In the genomic region with DNA sequence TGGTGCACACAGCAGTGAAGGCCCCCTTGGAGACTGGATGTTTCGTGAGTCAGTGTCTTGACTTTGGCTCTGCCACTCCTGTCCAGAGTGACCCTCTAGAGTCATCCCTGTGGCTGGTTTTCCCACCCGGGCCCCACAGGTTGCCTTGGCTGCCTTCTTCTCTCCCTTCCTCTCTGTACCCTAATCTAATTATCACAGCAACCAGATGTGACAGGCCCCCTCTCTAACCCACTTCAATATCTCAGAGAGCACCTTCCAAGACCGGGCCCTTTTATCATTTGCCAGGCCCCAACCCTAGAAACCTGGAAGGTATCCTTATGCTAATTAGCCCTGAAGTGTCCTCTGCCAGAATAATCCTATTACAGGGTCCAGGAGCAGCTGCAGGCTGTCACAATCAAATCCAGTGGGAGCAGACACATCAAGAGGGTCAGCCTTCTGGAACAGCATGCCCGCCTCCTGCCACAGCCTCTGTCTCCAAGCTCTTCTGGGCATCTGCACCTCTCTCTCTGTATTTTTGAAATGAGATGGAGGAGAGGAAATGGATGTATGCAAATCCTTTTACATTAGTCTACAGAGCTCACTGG, we compare ENCODE assay signal across 22 mouse cellular contexts.
DNase-seq lines count a peak whose midpoint lies in the region; ATAC-seq and TF ChIP-seq lines count a peak whose summit lies in the region.
"Had no signal": no experiment of that assay in that cellular context is flagged by ENCODE, and none has a peak within 500 bp of the region (broad histone marks: within the 10 kb centered on the region; RNA-seq: fewer than 3 reads in every experiment).

No protein-coding gene starts in this region.

- DNase-seq in hindbrain, postnatal 0 days (ENCODE audit: low spot score): peak; percentile 72
- no peak for DNase-seq in kidney, adult 2 months
- DNase-seq: cerebellum, adult 9-10 months; gastrocnemius, postnatal 14 days; heart, postnatal 36 days; layer of hippocampus, postnatal 36 days; liver, postnatal 0 days; lung, postnatal 10 days; thymus, adult 18-20 months; thymus, postnatal 4 days had no signal

- H3K4me2 ChIP-seq in neural tube, embryonic 14.5 days (ENCODE audit: low read depth, low read length): no peak overlapping the region
- no peak overlapping the region for H3K4me2 ChIP-seq in neural tube, embryonic 15.5 days
- H3K4me2 ChIP-seq in hindbrain, postnatal 0 days (ENCODE audit: low read depth, low read length): no peak overlapping the region
- H3K4me2 ChIP-seq in midbrain, embryonic 16.5 days (ENCODE audit: low read length): no peak overlapping the region
- no peak overlapping the region for H3K4me2 ChIP-seq in heart, embryonic 12.5 days
- no peak overlapping the region for H3K4me2 ChIP-seq in forebrain, embryonic 12.5 days
- H3K4me2 ChIP-seq: forebrain, embryonic 15.5 days; heart, embryonic 13.5 days; intestine, embryonic 15.5 days; limb, embryonic 15.5 days; neural tube, embryonic 13.5 days; stomach, embryonic 15.5 days had no signal

- H3K4me3 ChIP-seq in neural tube, embryonic 14.5 days (ENCODE audit: low read depth, low read length): no peak overlapping the region
- no peak overlapping the region for H3K4me3 ChIP-seq in neural tube, embryonic 15.5 days (replicated peaks)
- H3K4me3 ChIP-seq in hindbrain, postnatal 0 days (ENCODE audit: low read length): no peak overlapping the region
- H3K4me3 ChIP-seq in midbrain, embryonic 16.5 days (ENCODE audit: low read depth, low read length): no peak overlapping the region
- no peak overlapping the region for H3K4me3 ChIP-seq in heart, embryonic 12.5 days
- H3K4me3 ChIP-seq in kidney, adult 2 months (ENCODE audit: insufficient read depth, low read depth, low read length): no peak overlapping the region
- H3K4me3 ChIP-seq in forebrain, embryonic 12.5 days (replicated peaks): no peak overlapping the region
- H3K4me3 ChIP-seq: forebrain, embryonic 15.5 days; heart, embryonic 13.5 days; intestine, embryonic 15.5 days; limb, embryonic 15.5 days; neural tube, embryonic 13.5 days; stomach, embryonic 15.5 days had no signal

- no peaks in the 10 kb centered on the region for H3K9me3 ChIP-seq in neural tube, embryonic 14.5 days (ENCODE audit: control insufficient read depth, low read length)
- no peaks in the 10 kb centered on the region for H3K9me3 ChIP-seq in neural tube, embryonic 15.5 days (replicated peaks)
- H3K9me3 ChIP-seq in hindbrain, postnatal 0 days (ENCODE audit: low read length): no peaks in the 10 kb centered on the region
- no peaks in the 10 kb centered on the region for H3K9me3 ChIP-seq in midbrain, embryonic 16.5 days (replicated peaks; ENCODE audit: control insufficient read depth, low read length, poor library complexity, severe bottlenecking)
- no peaks in the 10 kb centered on the region for H3K9me3 ChIP-seq in heart, embryonic 12.5 days (replicated peaks)
- no peaks in the 10 kb centered on the region for H3K9me3 ChIP-seq in forebrain, embryonic 12.5 days
- H3K9me3 ChIP-seq: forebrain, embryonic 15.5 days; heart, embryonic 13.5 days; intestine, embryonic 15.5 days; limb, embryonic 15.5 days; neural tube, embryonic 13.5 days; stomach, embryonic 15.5 days had no signal

- no peak overlapping the region for H3K27ac ChIP-seq in neural tube, embryonic 14.5 days (ENCODE audit: low read depth, low read length)
- no peak overlapping the region for H3K27ac ChIP-seq in neural tube, embryonic 15.5 days (replicated peaks)
- H3K27ac ChIP-seq in hindbrain, postnatal 0 days: no peak overlapping the region; the same call in 1 of the 2 replicates
- H3K27ac ChIP-seq in midbrain, embryonic 16.5 days (ENCODE audit: low read length): no peak overlapping the region
- H3K27ac ChIP-seq in heart, embryonic 12.5 days (ENCODE audit: poor library complexity, severe bottlenecking): no peak overlapping the region
- no peak overlapping the region for H3K27ac ChIP-seq in kidney, adult 2 months (ENCODE audit: insufficient read depth, low read depth, low read length)
- no peak overlapping the region for H3K27ac ChIP-seq in forebrain, embryonic 12.5 days
- H3K27ac ChIP-seq: forebrain, embryonic 15.5 days; heart, embryonic 13.5 days; intestine, embryonic 15.5 days; limb, embryonic 15.5 days; neural tube, embryonic 13.5 days; stomach, embryonic 15.5 days had no signal

- peak; percentile 41; the same call in 1 of the 2 replicates for ATAC-seq in neural tube, embryonic 14.5 days (ENCODE audit: low read depth)
- ATAC-seq in neural tube, embryonic 15.5 days (ENCODE audit: low FRiP score): no peak
- peak; percentile 91 for ATAC-seq in hindbrain, postnatal 0 days
- peak; percentile 70; the same call in 1 of the 2 replicates for ATAC-seq in midbrain, embryonic 16.5 days
- no peak for ATAC-seq in heart, embryonic 12.5 days (ENCODE audit: insufficient number of reproducible peaks, low FRiP score)
- ATAC-seq in forebrain, embryonic 12.5 days (ENCODE audit: low FRiP score): no peak
- ATAC-seq: forebrain, embryonic 15.5 days; intestine, embryonic 15.5 days; liver, postnatal 0 days had no signal

- no peak overlapping the region for H3K9ac ChIP-seq in neural tube, embryonic 14.5 days (replicated peaks; ENCODE audit: low read depth, low read length)
- no peak overlapping the region for H3K9ac ChIP-seq in neural tube, embryonic 15.5 days (replicated peaks)
- no peak overlapping the region for H3K9ac ChIP-seq in hindbrain, postnatal 0 days (replicated peaks; ENCODE audit: low read length)
- no peak overlapping the region for H3K9ac ChIP-seq in midbrain, embryonic 16.5 days (ENCODE audit: low read depth, low read length)
- no peak overlapping the region for H3K9ac ChIP-seq in heart, embryonic 12.5 days
- no peak overlapping the region for H3K9ac ChIP-seq in forebrain, embryonic 12.5 days
- H3K9ac ChIP-seq: forebrain, embryonic 15.5 days; heart, embryonic 13.5 days; intestine, embryonic 15.5 days; limb, embryonic 15.5 days; liver, postnatal 0 days; neural tube, embryonic 13.5 days; stomach, embryonic 15.5 days had no signal

- H3K4me1 ChIP-seq in neural tube, embryonic 14.5 days (ENCODE audit: control insufficient read depth, insufficient read depth, low read length): no peaks in the 10 kb centered on the region
- H3K4me1 ChIP-seq in neural tube, embryonic 15.5 days: no peaks in the 10 kb centered on the region
- no peaks in the 10 kb centered on the region for H3K4me1 ChIP-seq in hindbrain, postnatal 0 days (ENCODE audit: insufficient read depth, low read length)
- H3K4me1 ChIP-seq in midbrain, embryonic 16.5 days (ENCODE audit: control insufficient read depth, insufficient read depth, low read length): no peaks in the 10 kb centered on the region; the same call in 1 of the 2 replicates
- no peaks in the 10 kb centered on the region for H3K4me1 ChIP-seq in heart, embryonic 12.5 days (replicated peaks)
- no peaks in the 10 kb centered on the region for H3K4me1 ChIP-seq in kidney, adult 2 months (ENCODE audit: control insufficient read depth, insufficient read depth, low read length)
- peaks cover 7% of the 10 kb centered on the region; the same call in 1 of the 2 replicates for H3K4me1 ChIP-seq in forebrain, embryonic 12.5 days
- H3K4me1 ChIP-seq: forebrain, embryonic 15.5 days; heart, embryonic 13.5 days; intestine, embryonic 15.5 days; limb, embryonic 15.5 days; stomach, embryonic 15.5 days had no signal

- H3K27me3 ChIP-seq in neural tube, embryonic 14.5 days (ENCODE audit: control insufficient read depth, insufficient read depth, low read length): no peaks in the 10 kb centered on the region
- H3K27me3 ChIP-seq in neural tube, embryonic 15.5 days (replicated peaks): no peaks in the 10 kb centered on the region
- no peaks in the 10 kb centered on the region for H3K27me3 ChIP-seq in hindbrain, postnatal 0 days (ENCODE audit: insufficient read depth, low read length)
- no peaks in the 10 kb centered on the region for H3K27me3 ChIP-seq in midbrain, embryonic 16.5 days (ENCODE audit: control insufficient read depth, insufficient read depth, low read depth, low read length)
- H3K27me3 ChIP-seq in heart, embryonic 12.5 days (replicated peaks): no peaks in the 10 kb centered on the region
- no peaks in the 10 kb centered on the region for H3K27me3 ChIP-seq in kidney, adult 2 months (replicated peaks; ENCODE audit: control insufficient read depth, insufficient read depth, low read length)
- H3K27me3 ChIP-seq in forebrain, embryonic 12.5 days: no peaks in the 10 kb centered on the region
- H3K27me3 ChIP-seq: CH12.LX; forebrain, embryonic 15.5 days; heart, embryonic 13.5 days; intestine, embryonic 15.5 days; limb, embryonic 15.5 days; neural tube, embryonic 13.5 days; stomach, embryonic 15.5 days had no signal

- no peak for TF ChIP-seq POLR2A in kidney, adult 2 months (IDR thresholded peaks at IDR 0.05; ENCODE audit: low read depth, low read length)

- no peaks in the 10 kb centered on the region for H3K36me3 ChIP-seq in neural tube, embryonic 14.5 days (ENCODE audit: control insufficient read depth, insufficient read depth, low read length)
- H3K36me3 ChIP-seq in neural tube, embryonic 15.5 days: no peaks in the 10 kb centered on the region
- no peaks in the 10 kb centered on the region for H3K36me3 ChIP-seq in hindbrain, postnatal 0 days (ENCODE audit: insufficient read depth, low read length)
- H3K36me3 ChIP-seq in midbrain, embryonic 16.5 days (ENCODE audit: control insufficient read depth, insufficient read depth, low read length): no peaks in the 10 kb centered on the region
- H3K36me3 ChIP-seq in heart, embryonic 12.5 days: no peaks in the 10 kb centered on the region
- H3K36me3 ChIP-seq in kidney, adult 2 months (ENCODE audit: control insufficient read depth, insufficient read depth, low read length): no peaks in the 10 kb centered on the region
- H3K36me3 ChIP-seq in forebrain, embryonic 12.5 days (replicated peaks): no peaks in the 10 kb centered on the region
- H3K36me3 ChIP-seq: forebrain, embryonic 15.5 days; heart, embryonic 13.5 days; intestine, embryonic 15.5 days; limb, embryonic 15.5 days; neural tube, embryonic 13.5 days; stomach, embryonic 15.5 days had no signal

- 68% methylated on average over 4 of the region's 4 CpGs for WGBS in neural tube, embryonic 14.5 days
- WGBS in neural tube, embryonic 15.5 days: 61% methylated on average over 4 of the region's 4 CpGs
- 59% methylated on average over 4 of the region's 4 CpGs for WGBS in hindbrain, postnatal 0 days
- WGBS in midbrain, embryonic 16.5 days: 25% methylated on average over 4 of the region's 4 CpGs
- WGBS in heart, embryonic 12.5 days: 54% methylated on average over 4 of the region's 4 CpGs
- 55% methylated on average over 4 of the region's 4 CpGs for WGBS in kidney, adult 2 months
- WGBS in forebrain, embryonic 12.5 days: 46% methylated on average over 4 of the region's 4 CpGs

- TF ChIP-seq CTCF in hindbrain, postnatal 0 days (IDR thresholded peaks at IDR 0.05; ENCODE audit: low read depth): no peak
- TF ChIP-seq CTCF in kidney, adult 2 months (conservative IDR thresholded peaks at IDR 0.05; ENCODE audit: insufficient read depth, insufficient read length, low read depth, low read length): no peak

Comparison
In these comparisons a context has a peak if more than half of its experiments do, and no peak if none do; other contexts are left out.
1. ATAC-seq: peak in neural tube, embryonic 14.5 days (single experiment), hindbrain, postnatal 0 days (single experiment) and midbrain, embryonic 16.5 days (single experiment); none in neural tube, embryonic 15.5 days (single experiment), heart, embryonic 12.5 days (single experiment) and forebrain, embryonic 12.5 days (single experiment).